Mouse (Mus musculus): ENCODE results near the gene Dvl2.

GRCm38 (mm10) chr11:69982225-69982624, 18.2 kb upstream of the Dvl2 start, which contains the start of gene Elp5:
- TF ChIP-seq POLR2A (IDR thresholded peaks at IDR 0.05; ENCODE audit: borderline replicate concordance, extremely low read depth, insufficient read depth, insufficient read length, poor library complexity, severe bottlenecking) (no peak), CTCF (IDR thresholded peaks at IDR 0.05; ENCODE audit: borderline replicate concordance, extremely low read depth, insufficient read depth, insufficient read length) (no peak)

All from brain, embryonic 14.5 days (tissue).